Mouse (Mus musculus) layer of hippocampus, postnatal 14 days (tissue): ENCODE measurements around the gene Nolc1. TPM values are rescaled to one million over a fixed set of nuclear protein-coding genes. Genes with fewer than 3 reads are reported as not detected.

Experiments
- DNase-seq, 2 experiments: peaks; one replicate each; pipeline ENCODE4 v3.0.0; 2021 to 2022; ENCODE audit warnings: low spot score in 2 of 2, mixed read lengths in 1 of 2
- total RNA-seq, 2 experiments: library from RNA; stranded (reverse); gene quantifications; 2 replicates each; pipeline ENCODE4 v1.2.3; 2021

Gene Nolc1
- total RNA-seq, 2 experiments from 2014 or later: 39.9 to 40.7 TPM

- DNase-seq: peak; percentile 76 to 86
Measured at GRCm38 (mm10) chr19:46041933-46042475, 33.7 kb upstream of the Nolc1 start.

- DNase-seq: peak in 1 of 2 experiments; percentile 71
Measured at GRCm38 (mm10) chr19:46042476-46043011, 33.1 kb upstream of the Nolc1 start.

GRCm38 (mm10) chr19:46043380-46043779 lies 32.3 kb upstream of the Nolc1 start:
- DNase-seq: no peak

GRCm38 (mm10) chr19:46044271-46044992 lies 31.2 kb upstream of the Nolc1 start, which contains the start of gene Pprc1:
Pprc1 (plus strand) TSS chr19:46044886.
- no peak for DNase-seq

- peak; percentile 83 to 86 for DNase-seq
Measured at GRCm38 (mm10) chr19:46044993-46045695, 30.5 kb upstream of the Nolc1 start, which contains the start of gene Ldb1. Ldb1 (minus strand) TSS chr19:46045214.

- no peak for DNase-seq
Measured at GRCm38 (mm10) chr19:46045696-46046311, 29.9 kb upstream of the Nolc1 start.

GRCm38 (mm10) chr19:46046621-46047025 lies 29.0 kb upstream of the Nolc1 start:
- no peak for DNase-seq

GRCm38 (mm10) chr19:46047426-46047825 lies 28.2 kb upstream of the Nolc1 start:
- no peak for DNase-seq

- DNase-seq: no peak
Measured at GRCm38 (mm10) chr19:46049129-46049528, 26.5 kb upstream of the Nolc1 start.

GRCm38 (mm10) chr19:46050462-46050861 lies 25.2 kb upstream of the Nolc1 start:
- no peak for DNase-seq

- DNase-seq: no peak
Measured at GRCm38 (mm10) chr19:46055752-46056387, 19.8 kb upstream of the Nolc1 start.

- DNase-seq: peak; percentile 88 to 97
Measured at GRCm38 (mm10) chr19:46056388-46056946, 19.2 kb upstream of the Nolc1 start.

- peak; percentile 73 to 79 for DNase-seq
Measured at GRCm38 (mm10) chr19:46056947-46057607, 18.6 kb upstream of the Nolc1 start.

- DNase-seq: no peak
Measured at GRCm38 (mm10) chr19:46058466-46058865, 17.2 kb upstream of the Nolc1 start.

GRCm38 (mm10) chr19:46060845-46061244 lies 14.8 kb upstream of the Nolc1 start:
- DNase-seq: no peak

- DNase-seq: no peak
Measured at GRCm38 (mm10) chr19:46068054-46068453, 7.6 kb upstream of the Nolc1 start.

GRCm38 (mm10) chr19:46073285-46073684 lies 2.4 kb upstream of the Nolc1 start:
- DNase-seq: no peak

GRCm38 (mm10) chr19:46074266-46074665 lies 1.4 kb upstream of the Nolc1 start:
- DNase-seq: no peak

GRCm38 (mm10) chr19:46078535-46078934 lies 2.9 kb downstream of the Nolc1 start:
- no peak for DNase-seq

GRCm38 (mm10) chr19:46085185-46085584 lies 9.5 kb downstream of the Nolc1 start:
- DNase-seq: no peak
